Mouse (Mus musculus): Measurements from ENCODE around the gene Tmed3. TPM values are rescaled to one million over a fixed set of nuclear protein-coding genes. Genes with fewer than 3 reads are reported as not detected.

Gene Tmed3
- polyA plus RNA-seq (2015; fragmentation: Nextera tagmentation; extraction: Ambion mirVana), result 104 and 108 TPM in 2 replicates

GRCm38 (mm10) chr9:89704265-89705196, at the start of gene Tmed3:
Tmed3 (minus strand) TSS chr9:89705068.
- Histone ChIP-seq H3K27ac (peak within 1 kb of the TSS; percentile 84), H3K9ac (peak within 1 kb of the TSS; percentile 72), H3K36me3 (peaks cover 5% of the 10 kb centered on the region; the same call in 1 of the 2 replicates), H3K4me3 (peak within 1 kb of the TSS; percentile 58), H3K27me3 (no peaks in the 10 kb centered on the region), H3K4me1 (peaks cover 6% of the 10 kb centered on the region), H3K9me3 (no peaks in the 10 kb centered on the region), H3K4me2 (peak within 1 kb of the TSS; percentile 89)
- 1% methylated on average over 52 of the region's 52 CpGs for WGBS
- peak; percentile 99 for ATAC-seq (ENCODE audit: borderline replicate concordance, extremely low read depth, low FRiP score, low TSS enrichment)

GRCm38 (mm10) chr9:89740041-89740440, 35.2 kb upstream of the Tmed3 start:
- no peaks in the 10 kb centered on the region for H3K9me3 ChIP-seq
- peaks cover 11% of the 10 kb centered on the region; the same call in 1 of the 2 replicates for H3K27me3 ChIP-seq
- H3K4me2 ChIP-seq, result no peak overlapping the region
- no peak overlapping the region for H3K9ac ChIP-seq
- no peaks in the 10 kb centered on the region for H3K4me1 ChIP-seq
- no peak overlapping the region for H3K4me3 ChIP-seq
- H3K36me3 ChIP-seq, result no peaks in the 10 kb centered on the region
- ATAC-seq (ENCODE audit: borderline replicate concordance, extremely low read depth, low FRiP score, low TSS enrichment), result no peak
- no peak overlapping the region for H3K27ac ChIP-seq

GRCm38 (mm10) chr9:89738295-89738694, 33.4 kb upstream of the Tmed3 start, which contains the start of gene Ankrd34c:
Ankrd34c (minus strand) TSS chr9:89738475.
- Histone ChIP-seq H3K27me3 (peaks cover 11% of the 10 kb centered on the region; the same call in 1 of the 2 replicates), H3K27ac (no peak within 1 kb of the TSS), H3K4me2 (no peak within 1 kb of the TSS), H3K9me3 (no peaks in the 10 kb centered on the region), H3K9ac (no peak within 1 kb of the TSS), H3K4me1 (no peaks in the 10 kb centered on the region), H3K36me3 (no peaks in the 10 kb centered on the region), H3K4me3 (no peak within 1 kb of the TSS)
- no peak for ATAC-seq (ENCODE audit: borderline replicate concordance, extremely low read depth, low FRiP score, low TSS enrichment)
- WGBS, result 2% methylated on average over 8 of the region's 8 CpGs

- Histone ChIP-seq H3K9me3 (no peaks in the 10 kb centered on the region), H3K27me3 (peaks cover 11% of the 10 kb centered on the region; the same call in 1 of the 2 replicates), H3K4me3 (no peak overlapping the region), H3K36me3 (no peaks in the 10 kb centered on the region), H3K4me2 (no peak overlapping the region), H3K9ac (no peak overlapping the region), H3K4me1 (no peaks in the 10 kb centered on the region), H3K27ac (no peak overlapping the region)
- 10% methylated on average over 6 of the region's 6 CpGs for WGBS
- ATAC-seq (ENCODE audit: borderline replicate concordance, extremely low read depth, low FRiP score, low TSS enrichment), result no peak
These were observed 33.0 kb upstream of the Tmed3 start for GRCm38 (mm10) chr9:89737888-89738287.

- no peak overlapping the region for H3K4me3 ChIP-seq
- H3K9ac ChIP-seq, result no peak overlapping the region
- H3K27me3 ChIP-seq, result peaks cover 11% of the 10 kb centered on the region; the same call in 1 of the 2 replicates
- no peaks in the 10 kb centered on the region for H3K4me1 ChIP-seq
- H3K4me2 ChIP-seq, result no peak overlapping the region
- no peak overlapping the region for H3K27ac ChIP-seq
- H3K36me3 ChIP-seq, result no peaks in the 10 kb centered on the region
- ATAC-seq (ENCODE audit: borderline replicate concordance, extremely low read depth, low FRiP score, low TSS enrichment), result peak; percentile 67; the same call in 1 of the 2 replicates
- no peaks in the 10 kb centered on the region for H3K9me3 ChIP-seq
- WGBS, result 9% methylated on average over 20 of the region's 20 CpGs
These were observed 32.3 kb upstream of the Tmed3 start for GRCm38 (mm10) chr9:89736932-89737705.

GRCm38 (mm10) chr9:89706906-89707305, 2.0 kb upstream of the Tmed3 start:
- no peak overlapping the region for H3K27ac ChIP-seq
- H3K9me3 ChIP-seq, result no peaks in the 10 kb centered on the region
- peaks cover 6% of the 10 kb centered on the region for H3K4me1 ChIP-seq
- H3K27me3 ChIP-seq, result no peaks in the 10 kb centered on the region
- no peak overlapping the region for H3K4me2 ChIP-seq
- WGBS, result 23% methylated on average over 4 of the region's 4 CpGs
- no peaks in the 10 kb centered on the region; the same call in 1 of the 2 replicates for H3K36me3 ChIP-seq
- no peak overlapping the region for H3K9ac ChIP-seq
- no peak overlapping the region for H3K4me3 ChIP-seq
- no peak for ATAC-seq (ENCODE audit: borderline replicate concordance, extremely low read depth, low FRiP score, low TSS enrichment)

GRCm38 (mm10) chr9:89705197-89705533, 297 bp upstream of the Tmed3 start:
- H3K4me1 ChIP-seq, result peaks cover 6% of the 10 kb centered on the region
- peak overlapping the region; percentile 72 for H3K9ac ChIP-seq
- H3K9me3 ChIP-seq, result no peaks in the 10 kb centered on the region
- H3K27me3 ChIP-seq, result no peaks in the 10 kb centered on the region
- H3K4me3 ChIP-seq, result peak overlapping the region; percentile 58
- peak overlapping the region; percentile 84 for H3K27ac ChIP-seq
- WGBS, result 6% methylated on average over 10 of the region's 10 CpGs
- H3K4me2 ChIP-seq, result peak overlapping the region; percentile 89
- H3K36me3 ChIP-seq, result peaks cover 3% of the 10 kb centered on the region; the same call in 1 of the 2 replicates
- no peak for ATAC-seq (ENCODE audit: borderline replicate concordance, extremely low read depth, low FRiP score, low TSS enrichment)

GRCm38 (mm10) chr9:89700910-89701457, 3.9 kb downstream of the Tmed3 start:
- no peak for ATAC-seq (ENCODE audit: borderline replicate concordance, extremely low read depth, low FRiP score, low TSS enrichment)
- H3K4me3 ChIP-seq, result no peak overlapping the region
- H3K36me3 ChIP-seq, result peaks cover 19% of the 10 kb centered on the region
- no peaks in the 10 kb centered on the region for H3K27me3 ChIP-seq
- H3K9me3 ChIP-seq, result no peaks in the 10 kb centered on the region
- peaks cover 6% of the 10 kb centered on the region for H3K4me1 ChIP-seq
- no peak overlapping the region for H3K9ac ChIP-seq
- H3K27ac ChIP-seq, result no peak overlapping the region
- WGBS, result 86% methylated on average over 2 of the region's 2 CpGs
- H3K4me2 ChIP-seq, result no peak overlapping the region

GRCm38 (mm10) chr9:89695143-89695542, 9.7 kb downstream of the Tmed3 start:
- no peaks in the 10 kb centered on the region for H3K9me3 ChIP-seq
- WGBS, result 91% methylated on average over 1 of the region's 1 CpGs
- no peak for ATAC-seq (ENCODE audit: borderline replicate concordance, extremely low read depth, low FRiP score, low TSS enrichment)

GRCm38 (mm10) chr9:89693670-89694069, 11.2 kb downstream of the Tmed3 start:
- Histone ChIP-seq H3K27ac (no peak overlapping the region), H3K4me1 (no peaks in the 10 kb centered on the region), H3K9ac (no peak overlapping the region), H3K27me3 (no peaks in the 10 kb centered on the region), H3K9me3 (no peaks in the 10 kb centered on the region), H3K36me3 (peaks cover 5% of the 10 kb centered on the region; the same call in 1 of the 2 replicates), H3K4me3 (no peak overlapping the region), H3K4me2 (no peak overlapping the region)
- no peak for ATAC-seq (ENCODE audit: borderline replicate concordance, extremely low read depth, low FRiP score, low TSS enrichment)
- 94% methylated on average over 2 of the region's 2 CpGs for WGBS

More at GRCm38 (mm10) chr9:89695143-89695542, 9.7 kb downstream of the Tmed3 start:
- H3K4me2 ChIP-seq, result no peak overlapping the region
- H3K27ac ChIP-seq, result no peak overlapping the region
- H3K36me3 ChIP-seq, result peaks cover 15% of the 10 kb centered on the region
- no peak overlapping the region for H3K9ac ChIP-seq
- H3K4me1 ChIP-seq, result no peaks in the 10 kb centered on the region
- H3K27me3 ChIP-seq, result no peaks in the 10 kb centered on the region
- no peak overlapping the region for H3K4me3 ChIP-seq

- Histone ChIP-seq H3K9me3 (no peaks in the 10 kb centered on the region), H3K4me2 (no peak overlapping the region), H3K36me3 (no peaks in the 10 kb centered on the region), H3K4me1 (no peaks in the 10 kb centered on the region), H3K27ac (no peak overlapping the region), H3K27me3 (no peaks in the 10 kb centered on the region), H3K4me3 (no peak overlapping the region), H3K9ac (no peak overlapping the region)
- WGBS, result 43% methylated on average over 1 of the region's 1 CpGs
- ATAC-seq (ENCODE audit: borderline replicate concordance, extremely low read depth, low FRiP score, low TSS enrichment), result no peak
These were observed 15.7 kb downstream of the Tmed3 start for GRCm38 (mm10) chr9:89689179-89689578.

All from lung, embryonic 15.5 days (tissue).